Mouse (Mus musculus) CD4-positive helper T cell, adult 2 months (primary cell): ENCODE results near the gene Eif4a1.
A peak's percentile ranks its signal among the peaks of the same experiment; 100 is the strongest.

ENCODE experiments used
- DNase-seq: peaks from one replicate; pipeline ENCODE4 v3.0.0-alpha.2; 2012; ENCODE audit warnings: low read depth, missing footprints, low spot score

The Eif4a1 gene

DNA sequence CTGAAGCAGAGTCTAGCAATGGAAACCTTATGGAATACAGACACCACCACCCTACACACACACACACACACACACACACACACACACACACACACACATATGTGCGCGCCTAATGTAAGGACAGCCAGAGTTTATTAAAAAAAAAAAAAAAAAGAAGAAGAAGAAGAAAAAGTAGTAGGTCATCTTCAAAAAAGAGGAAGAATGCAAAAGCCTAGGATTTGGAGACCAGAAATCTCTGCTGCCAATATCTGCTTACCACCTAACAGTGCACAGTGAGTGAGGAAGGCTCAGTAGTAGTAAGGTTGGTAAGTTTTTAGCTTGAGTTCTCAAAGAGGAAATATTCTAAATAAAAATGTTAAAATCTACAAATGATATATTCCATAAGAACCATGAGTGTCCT, 6.9 kb upstream of the Eif4a1 start:
- DNase-seq: no peak

DNA sequence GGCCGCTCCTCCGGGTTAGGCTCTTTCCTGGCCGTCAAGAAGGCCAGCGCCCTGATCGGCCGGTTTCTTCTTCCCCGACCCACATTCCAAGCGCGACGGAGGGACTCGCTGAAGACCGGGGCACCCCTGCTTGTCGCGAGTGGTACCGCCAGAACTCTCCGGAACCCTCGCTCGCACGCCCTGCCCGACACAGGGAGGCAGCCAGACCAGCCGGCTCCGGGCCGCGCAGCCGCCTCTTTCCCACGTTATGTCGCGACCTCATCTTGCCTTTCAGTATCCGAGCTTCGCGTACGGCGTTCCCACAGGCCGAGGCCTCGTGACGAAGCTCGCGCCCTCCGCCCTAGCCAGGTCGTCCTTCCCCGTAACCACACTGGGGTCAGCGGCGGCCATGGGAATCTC, 498 bp downstream of the Eif4a1 start:
- no peak for DNase-seq

DNA sequence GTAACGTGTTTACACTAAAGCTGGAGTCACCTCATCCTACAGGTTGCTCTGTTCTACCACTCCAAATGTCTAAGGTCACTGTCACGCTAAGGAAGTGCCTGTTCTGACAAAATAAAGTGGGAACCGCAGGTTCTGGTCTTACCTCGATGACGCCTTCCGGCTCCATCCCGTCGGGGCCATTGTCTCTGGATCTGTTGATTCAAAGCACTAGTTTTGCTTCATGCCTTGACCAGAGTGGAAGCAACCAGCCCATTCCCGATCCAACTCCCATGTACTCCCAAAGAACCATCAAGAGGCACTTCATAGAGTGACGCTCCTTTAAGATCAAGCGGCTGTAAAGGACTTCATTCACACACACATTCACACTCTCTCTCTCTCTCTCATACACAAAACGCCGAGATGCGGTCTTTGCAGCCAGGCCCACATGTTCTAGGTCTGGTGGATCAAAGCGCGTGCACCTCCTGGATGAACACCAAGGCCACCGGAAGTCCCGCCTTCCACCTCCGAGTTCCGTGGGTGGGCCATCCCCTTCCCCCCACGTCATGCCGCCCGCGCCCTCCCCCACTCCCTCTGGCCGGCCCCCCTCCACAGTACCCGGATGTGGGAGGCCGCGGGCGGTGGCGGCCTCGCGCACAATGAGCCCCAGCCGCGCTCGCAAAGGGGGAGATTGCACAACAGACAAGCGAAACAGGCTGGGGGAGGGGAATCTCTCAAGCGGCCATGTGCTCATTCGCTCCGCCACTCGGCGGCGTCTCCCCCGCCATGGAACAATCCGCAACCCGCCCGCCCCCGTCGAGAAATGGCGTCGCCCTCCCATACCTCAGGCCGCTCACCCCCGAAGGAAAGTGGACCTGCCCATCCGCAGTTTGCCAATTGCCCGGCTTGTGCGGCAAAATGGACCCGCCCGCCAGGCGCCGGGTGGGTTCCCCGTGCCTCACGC, 1.2 kb downstream of the Eif4a1 start:
- DNase-seq: peak; percentile 98

DNA sequence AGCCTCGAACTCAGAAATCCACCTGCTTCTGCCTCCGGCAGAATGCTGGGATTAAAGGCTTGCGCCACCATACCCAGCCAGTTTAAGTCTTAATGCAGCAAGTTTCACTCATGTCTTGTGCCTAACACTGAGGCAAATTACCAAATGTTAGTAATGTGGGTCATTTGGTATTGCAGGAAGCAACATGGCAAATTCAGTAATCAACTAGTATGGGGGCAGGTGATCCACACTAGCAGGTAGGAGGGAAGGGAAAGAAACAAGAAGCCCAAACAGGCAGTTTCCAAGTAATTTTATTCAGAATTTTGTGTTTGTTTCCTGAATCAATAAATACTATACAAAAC, 5.6 kb downstream of the Eif4a1 start:
- DNase-seq: no peak

DNA sequence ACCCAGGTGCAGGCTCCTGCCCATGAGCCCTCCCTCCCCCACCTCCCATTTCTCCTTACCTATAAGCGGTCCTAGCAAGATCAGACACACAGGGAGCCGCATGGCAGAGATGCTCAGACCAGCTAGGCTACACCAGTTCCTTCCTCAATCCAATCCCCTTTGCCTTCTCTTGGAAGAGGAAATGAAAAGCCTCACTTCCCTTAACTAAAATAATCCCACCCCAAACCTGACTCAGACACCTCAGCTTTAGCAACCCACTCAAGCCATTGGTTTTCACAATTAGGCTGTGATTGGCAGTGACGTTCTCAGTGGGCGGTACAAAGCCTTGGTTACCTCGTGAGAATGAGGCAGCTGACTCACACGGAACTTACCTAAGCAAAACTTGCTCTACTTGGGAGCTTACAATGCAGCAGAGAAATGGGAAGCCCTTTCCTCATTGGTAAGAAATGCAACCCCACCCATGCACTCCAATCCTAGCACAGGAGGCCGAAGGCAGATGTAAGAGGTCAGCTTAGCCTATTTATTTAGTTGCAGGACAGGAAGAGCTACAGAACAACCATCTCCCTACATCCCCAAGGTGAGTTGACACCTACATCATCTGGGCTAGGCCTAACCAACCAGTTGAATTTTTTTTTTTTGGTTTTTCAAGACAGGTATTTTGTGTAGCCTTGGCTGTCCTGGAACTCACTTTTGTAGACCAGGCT, 6.1 kb downstream of the Eif4a1 start, which contains the start of gene Cd68:
TSS of gene Cd68 (minus strand) at position 193 of the 704 bp plus-strand sequence.
- peak; percentile 79 for DNase-seq

DNA sequence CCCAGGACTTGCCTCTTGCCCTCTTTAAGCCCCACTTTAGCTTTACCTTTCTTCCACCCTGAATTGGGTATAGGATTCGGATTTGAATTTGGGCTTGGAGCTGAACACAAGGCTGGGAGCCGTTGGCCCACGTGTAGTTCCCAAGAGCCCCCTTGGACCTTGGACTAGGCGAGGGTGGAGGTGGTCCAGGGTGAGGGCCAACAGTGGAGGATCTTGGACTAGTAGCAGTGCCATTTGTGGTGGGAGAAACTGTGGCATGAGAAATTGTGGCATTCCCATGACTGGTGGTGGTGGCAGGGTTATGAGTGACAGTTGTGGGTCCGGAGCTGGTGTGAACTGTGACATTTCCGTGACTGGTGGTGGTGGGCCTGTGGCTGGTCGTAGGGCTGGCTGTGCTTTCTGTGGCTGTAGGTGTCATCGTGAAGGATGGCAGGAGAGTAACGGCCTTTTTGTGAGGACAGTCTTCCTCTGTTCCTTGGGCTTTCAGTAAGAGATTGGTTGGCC, 6.7 kb downstream of the Eif4a1 start:
- no peak for DNase-seq

DNA sequence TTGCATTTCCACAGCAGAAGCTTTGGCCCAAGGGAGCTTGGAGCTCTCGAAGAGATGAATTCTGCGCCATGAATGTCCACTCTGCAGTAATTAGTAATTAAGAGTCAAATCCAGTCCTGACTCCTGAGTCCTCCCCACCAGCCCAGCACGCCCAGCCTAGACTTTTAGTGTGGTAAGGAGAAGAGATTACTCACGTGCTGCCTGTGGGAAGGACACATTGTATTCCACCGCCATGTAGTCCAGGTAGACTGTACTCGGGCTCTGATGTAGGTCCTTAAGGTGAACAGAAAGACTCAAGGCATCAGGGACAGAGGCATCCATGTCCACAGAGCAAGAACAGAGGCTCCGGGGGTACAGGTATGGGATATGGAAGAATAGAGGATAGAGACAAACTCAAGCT, 7.4 kb downstream of the Eif4a1 start:
- no peak for DNase-seq

DNA sequence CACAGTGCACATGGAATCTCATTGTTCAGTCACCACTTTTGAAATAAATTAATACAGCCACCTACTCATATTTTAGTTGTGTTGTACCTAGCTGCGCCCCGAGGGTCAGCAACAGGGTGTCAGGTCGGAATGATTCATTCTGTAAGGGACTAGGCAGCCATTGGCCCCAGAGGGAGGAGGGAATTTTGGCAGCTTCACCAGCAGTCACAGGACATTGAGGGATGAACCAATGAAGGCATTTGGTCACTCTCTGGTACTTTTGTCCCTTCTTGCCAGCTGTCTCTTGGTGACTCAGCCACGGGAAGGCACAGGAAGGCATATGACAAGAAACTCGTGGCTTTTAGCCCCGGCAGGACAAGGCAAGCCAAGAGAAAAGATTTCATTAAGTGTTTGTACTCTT, 8.4 kb downstream of the Eif4a1 start:
- DNase-seq: no peak

DNA sequence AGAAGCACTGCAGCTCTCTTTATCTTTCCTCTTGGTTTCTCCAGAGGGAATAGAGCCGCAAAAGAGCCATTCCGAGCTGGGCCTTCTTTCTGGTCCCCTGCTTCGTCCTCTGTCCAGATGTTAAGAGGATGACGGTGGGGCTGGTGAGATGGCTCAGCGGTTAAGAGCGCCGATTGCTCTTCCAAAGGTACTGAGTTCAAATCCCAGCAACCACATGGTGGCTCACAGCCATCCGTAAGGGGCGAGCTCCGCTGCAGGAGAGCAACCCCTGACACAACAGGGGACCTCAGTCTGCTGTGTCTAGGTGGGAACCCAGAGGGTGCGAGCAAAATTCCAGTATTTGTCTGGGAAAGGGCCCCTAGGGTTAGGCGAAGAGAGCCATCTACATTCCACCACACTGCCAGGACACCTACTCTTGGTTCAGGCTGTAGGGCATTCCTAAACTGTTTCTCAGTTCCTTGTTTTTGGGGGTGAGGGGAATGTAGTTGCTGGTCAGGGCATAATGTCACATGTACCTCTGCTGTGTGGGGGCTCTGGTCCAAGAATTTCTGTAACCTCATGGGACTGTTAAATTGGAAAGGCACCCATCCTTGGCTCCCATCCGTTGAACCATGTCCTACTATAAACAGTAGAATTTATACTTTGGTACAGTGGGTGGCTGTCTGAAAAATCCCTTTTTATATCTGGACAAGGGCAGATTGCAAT, 9.1 kb downstream of the Eif4a1 start:
- no peak for DNase-seq

DNA sequence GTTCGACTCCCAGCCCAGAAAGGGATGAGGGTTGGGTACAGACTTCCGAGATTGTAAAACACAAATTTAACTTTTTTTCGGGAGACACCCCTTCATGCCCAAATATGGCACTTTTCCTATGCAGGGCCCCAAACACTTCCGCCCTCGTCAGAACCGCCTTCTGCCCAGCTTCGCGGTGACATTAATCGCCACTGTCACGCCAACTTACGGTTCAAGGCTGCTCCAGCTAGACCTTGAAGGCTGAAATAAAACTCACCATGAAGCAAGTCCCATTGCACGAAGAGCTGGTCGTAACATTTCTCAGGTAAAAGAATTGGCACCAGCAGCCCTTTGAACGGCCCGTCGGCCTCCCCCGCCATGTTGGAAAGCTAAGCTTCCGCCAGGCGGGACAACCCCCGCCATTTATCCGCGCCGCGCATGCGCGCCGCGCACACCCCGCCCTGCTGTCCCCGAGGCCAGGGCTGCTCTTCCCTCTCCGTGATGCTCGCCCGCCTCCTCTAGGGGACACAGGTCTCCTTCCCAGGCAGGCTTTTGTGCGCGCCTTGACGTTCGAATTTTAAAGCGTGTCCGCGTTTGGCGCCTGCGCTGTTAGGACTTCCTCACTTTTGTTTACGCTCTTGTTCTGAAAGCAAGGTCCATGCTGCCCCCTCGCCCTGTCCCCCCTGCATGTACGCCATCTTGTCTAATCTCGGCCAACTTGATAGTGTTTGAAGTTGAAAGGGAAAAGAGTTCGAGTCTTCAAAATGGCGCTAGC, 9.8 kb downstream of the Eif4a1 start, which contains the start of gene Mpdu1:
TSS of gene Mpdu1 (minus strand) at position 430 of the 754 bp plus-strand sequence.
- peak; percentile 99 for DNase-seq

DNA sequence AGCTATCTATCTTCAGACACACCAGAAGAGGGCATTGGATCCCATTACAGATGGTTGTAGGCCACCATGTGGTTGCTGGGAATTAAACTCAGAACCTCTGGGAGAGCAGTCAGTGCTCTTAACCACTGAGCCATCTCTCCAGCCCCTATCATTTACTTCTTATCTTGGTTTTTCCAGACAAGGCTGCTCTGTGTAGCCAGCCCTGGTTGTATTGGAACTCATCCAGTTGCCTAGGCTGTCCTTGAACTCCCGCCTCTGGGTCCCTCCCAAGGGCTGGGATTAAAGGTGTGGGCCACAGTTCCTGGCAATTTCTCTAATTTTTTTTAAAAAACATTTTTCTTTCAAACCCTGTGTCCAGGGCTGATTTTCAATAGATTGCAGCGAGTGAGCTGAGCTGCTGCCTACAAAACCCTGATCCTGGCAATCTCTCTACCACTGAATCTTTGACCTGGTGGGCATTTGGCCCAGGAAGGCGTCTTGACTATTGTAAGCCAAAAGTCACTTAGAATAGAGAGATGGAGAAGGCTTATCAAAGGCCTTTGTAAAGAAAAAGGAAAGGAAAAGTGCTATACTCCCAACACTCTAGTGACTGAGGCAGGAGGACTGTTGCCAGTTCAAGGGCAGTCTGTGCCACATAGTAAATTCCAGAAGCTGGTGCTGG, 10.9 kb downstream of the Eif4a1 start:
- DNase-seq: no peak

DNA sequence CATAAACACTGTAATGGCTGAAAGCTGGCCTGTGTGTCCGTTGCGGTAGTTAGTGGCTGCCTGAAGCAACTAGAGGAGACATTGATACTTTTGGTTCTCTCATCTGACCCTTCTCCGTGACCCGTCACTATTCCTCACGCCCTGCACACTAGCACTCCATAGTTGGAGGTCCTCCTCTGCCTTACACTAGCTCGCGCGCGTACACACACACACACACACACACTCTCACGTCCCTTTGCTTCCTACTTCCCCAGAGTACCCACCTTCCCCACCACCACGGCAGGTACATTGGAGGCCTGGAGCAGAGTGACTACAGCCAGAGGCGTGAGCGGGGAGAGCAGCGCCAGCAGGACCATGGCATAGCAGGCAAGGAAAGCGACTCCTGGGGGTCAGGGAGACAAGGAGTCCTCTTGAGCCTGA, 14.8 kb downstream of the Eif4a1 start:
- DNase-seq: no peak

DNA sequence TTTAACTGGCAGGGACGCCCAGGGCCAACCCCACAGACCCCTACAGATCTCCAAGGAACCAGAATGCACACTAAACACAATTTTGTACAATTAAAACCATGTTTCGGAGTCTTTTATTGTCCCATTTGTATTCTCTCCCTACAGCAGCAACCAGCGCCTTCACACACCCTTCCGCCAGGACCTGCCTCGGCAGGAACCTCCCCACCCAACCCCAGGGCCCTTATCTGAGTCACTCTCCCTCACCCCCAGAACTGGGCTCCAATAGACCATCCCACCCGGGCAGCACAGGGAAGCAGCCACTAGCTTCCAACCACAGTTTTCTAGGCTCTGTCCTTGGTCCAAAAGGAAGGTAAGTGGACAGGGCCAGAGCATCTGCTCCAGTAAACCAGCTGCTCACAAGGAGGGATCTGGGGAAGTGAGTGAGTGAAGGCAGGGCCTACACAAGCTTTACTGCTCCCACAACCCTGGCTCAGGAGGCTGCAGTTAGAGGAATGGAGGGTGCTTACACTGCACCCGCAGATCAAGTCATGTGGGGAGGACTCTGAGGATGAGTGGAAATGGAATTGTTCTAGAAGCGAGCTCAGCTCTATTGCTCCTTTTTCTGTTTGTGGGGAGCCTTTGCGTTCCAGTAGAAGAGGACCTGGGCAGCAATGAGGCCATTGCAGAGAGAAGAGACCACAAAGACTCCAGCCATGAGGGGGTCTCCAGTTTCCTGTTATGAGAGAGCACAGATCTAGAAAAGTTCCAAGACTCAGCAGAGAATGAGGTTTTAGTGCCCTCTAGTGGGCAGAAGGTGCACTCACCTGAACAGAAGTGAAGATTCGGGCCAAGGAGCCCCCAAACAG, 15.4 kb downstream of the Eif4a1 start:
- DNase-seq: peak; percentile 61

DNA sequence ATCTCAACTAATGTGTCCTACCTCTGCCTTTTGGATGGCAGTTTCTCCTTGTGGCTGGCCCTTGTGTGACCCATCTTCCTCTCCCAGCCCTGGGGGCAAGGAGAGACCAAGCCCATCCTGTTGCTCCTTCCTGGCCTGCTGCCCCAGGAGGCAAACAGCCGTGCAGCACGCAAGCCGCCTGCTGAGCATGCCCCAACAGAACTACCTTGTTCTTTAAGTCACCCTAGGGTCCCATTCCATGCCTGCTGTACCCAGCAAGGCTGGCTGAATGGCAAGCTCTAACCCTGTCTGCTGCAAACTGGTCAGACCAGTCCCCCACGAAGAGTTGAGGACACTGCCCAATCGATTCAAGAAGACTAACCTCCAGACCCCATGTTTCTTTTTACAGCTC, 16.2 kb downstream of the Eif4a1 start:
- no peak for DNase-seq

DNA sequence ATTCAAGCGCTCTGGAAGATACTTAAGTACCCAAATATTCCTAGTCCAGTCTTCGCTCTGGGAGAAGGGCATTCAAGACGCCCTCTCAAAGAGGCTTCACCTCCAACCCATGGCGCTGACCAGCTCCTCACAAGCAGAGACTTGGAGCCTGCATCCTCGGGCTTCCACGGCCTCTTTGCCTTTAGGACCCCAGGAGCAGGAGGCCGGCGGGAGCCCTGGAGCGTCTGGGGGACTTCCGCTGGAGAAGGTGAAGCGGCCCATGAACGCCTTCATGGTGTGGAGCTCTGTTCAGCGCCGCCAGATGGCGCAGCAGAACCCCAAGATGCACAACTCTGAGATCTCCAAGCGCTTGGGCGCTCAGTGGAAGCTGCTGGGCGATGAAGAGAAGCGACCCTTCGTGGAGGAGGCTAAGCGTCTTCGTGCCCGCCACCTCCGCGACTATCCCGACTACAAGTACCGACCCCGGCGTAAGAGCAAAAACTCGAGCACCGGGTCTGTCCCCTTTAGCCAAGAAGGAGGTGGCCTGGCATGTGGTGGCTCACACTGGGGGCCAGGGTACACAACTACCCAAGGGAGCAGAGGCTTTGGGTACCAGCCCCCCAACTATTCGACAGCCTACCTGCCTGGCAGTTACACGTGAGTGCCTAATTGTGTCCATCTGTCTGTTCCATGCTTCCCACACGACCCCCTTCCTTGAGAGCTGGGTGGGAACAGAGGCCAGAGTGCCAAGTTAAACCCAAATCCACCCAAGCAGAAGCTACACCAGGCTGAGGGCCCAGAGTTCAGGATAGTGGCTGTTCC, 16.8 kb downstream of the Eif4a1 start, which contains the start of gene Sox15:
TSS of gene Sox15 (plus strand) at position 51 of the 801 bp plus-strand sequence.
- peak; percentile 46 for DNase-seq

DNA sequence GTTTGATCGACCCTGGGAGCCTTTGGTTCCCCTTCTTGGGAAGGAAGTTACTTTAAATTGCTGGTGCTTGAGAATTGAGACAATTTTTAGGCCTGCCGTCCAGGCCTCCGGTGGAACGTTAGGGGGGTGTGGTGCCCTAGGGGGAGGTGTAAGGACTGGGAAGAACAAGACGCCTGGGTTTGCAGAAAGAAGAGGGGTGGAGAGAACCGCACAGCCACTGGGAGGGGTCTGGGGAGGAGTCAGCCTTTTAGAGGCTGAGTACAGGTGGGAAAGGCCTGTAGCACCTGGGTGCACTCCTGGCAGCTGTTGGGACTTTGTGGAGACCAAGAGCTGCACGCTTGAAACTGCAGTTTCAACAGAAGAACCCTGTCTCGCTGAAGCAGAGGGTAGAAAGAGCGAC, 17.5 kb downstream of the Eif4a1 start:
- DNase-seq: no peak

DNA sequence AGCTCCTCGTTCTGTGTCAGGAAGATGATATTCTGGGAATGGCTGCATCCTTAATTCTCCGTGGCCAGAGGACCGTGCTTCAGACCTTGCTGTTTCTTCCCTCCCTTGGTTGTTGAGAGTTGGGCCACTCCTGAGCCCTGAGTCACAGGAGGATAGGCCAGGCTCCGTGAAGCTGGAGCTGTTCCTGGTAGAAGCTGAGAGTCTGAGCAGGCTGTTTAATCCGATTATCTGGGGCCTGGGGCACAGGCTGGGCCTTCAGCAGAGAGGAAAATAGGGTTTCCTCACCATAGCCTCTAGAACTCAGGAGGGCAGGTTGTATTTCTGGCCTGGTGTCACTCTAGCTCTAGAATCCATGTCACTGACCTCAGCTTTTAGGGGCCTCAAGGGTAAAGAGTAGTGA, 18.8 kb downstream of the Eif4a1 start:
- no peak for DNase-seq

DNA sequence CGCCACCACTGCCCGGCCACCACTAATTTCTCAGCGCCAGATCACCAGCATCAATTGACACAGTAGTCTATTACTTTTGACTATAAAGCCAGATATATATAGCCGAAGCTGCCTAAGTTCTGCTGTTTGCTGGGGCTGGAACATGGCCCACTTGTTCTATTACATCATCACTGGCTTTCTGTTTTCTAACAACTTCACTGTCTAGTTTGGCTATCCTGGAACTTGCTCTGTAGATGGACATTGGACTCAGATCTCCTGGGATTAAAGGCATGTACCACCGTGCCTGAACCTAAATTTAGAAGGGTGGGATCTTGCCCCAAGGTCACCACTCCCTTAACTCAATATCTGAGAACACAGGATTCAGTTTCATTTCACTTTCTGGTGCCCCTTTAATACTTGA, 26.4 kb downstream of the Eif4a1 start:
- no peak for DNase-seq

DNA sequence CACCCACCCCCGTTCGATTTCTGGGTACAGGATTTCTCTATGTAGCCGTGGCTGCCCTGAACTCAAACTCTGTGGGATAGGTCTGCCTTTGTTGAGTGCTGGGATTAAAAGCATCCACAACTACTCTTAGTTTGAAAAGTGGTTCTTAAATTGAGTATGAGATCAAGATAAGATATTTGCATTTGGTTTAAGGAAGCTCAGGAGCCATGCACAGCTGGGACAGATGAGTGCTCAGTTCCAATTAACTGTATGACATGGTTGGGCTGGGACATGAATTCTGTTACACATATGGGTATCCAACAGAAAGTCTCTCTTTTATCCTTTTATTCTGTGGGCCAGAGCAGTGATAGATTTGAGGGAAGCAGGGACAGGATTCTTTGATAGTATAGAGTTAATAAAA, 36.8 kb downstream of the Eif4a1 start:
- no peak for DNase-seq
